Mouse (Mus musculus): Measurements from ENCODE around the gene Purb. TPM values are rescaled to one million over a fixed set of nuclear protein-coding genes. Genes with fewer than 3 reads are reported as not detected.

The Purb gene
- polyA plus RNA-seq, 1 experiment from 2014 or later, result 28.7 TPM

- H3K4me1 ChIP-seq, result no peaks in the 10 kb centered on the region
- no peaks in the 10 kb centered on the region for H3K27me3 ChIP-seq (replicated peaks)
- H3K4me3 ChIP-seq (replicated peaks), result no peak overlapping the region
- no peak overlapping the region for H3K4me2 ChIP-seq
- WGBS, result 54% methylated on average over 6 of the region's 6 CpGs
- no peaks in the 10 kb centered on the region for H3K36me3 ChIP-seq
- 0 out of 2 replicates have a peak, but pooled peaks have one; percentile 50 for ATAC-seq (ENCODE audit: insufficient read depth, low FRiP score, low read depth)
- no peak overlapping the region for H3K9ac ChIP-seq
- no peak overlapping the region for H3K27ac ChIP-seq
- no peaks in the 10 kb centered on the region for H3K9me3 ChIP-seq
These were observed 6.0 kb upstream of the Purb start for GRCm38 (mm10) chr11:6481669-6482185.

- H3K4me3 ChIP-seq (replicated peaks), result no peak overlapping the region
- H3K27me3 ChIP-seq (replicated peaks), result no peaks in the 10 kb centered on the region
- no peak overlapping the region for H3K4me2 ChIP-seq
- no peaks in the 10 kb centered on the region for H3K36me3 ChIP-seq
- H3K4me1 ChIP-seq, result no peaks in the 10 kb centered on the region
- no peaks in the 10 kb centered on the region for H3K9me3 ChIP-seq
- WGBS, result 85% methylated on average over 13 of the region's 13 CpGs
- H3K27ac ChIP-seq, result no peak overlapping the region
- no peak overlapping the region for H3K9ac ChIP-seq
- no peak for ATAC-seq (ENCODE audit: insufficient read depth, low FRiP score, low read depth)
These were observed 5.1 kb upstream of the Purb start for GRCm38 (mm10) chr11:6480681-6481405.

- Histone ChIP-seq H3K4me1 (no peaks in the 10 kb centered on the region), H3K4me2 (no peak overlapping the region), H3K9me3 (no peaks in the 10 kb centered on the region), H3K9ac (no peak overlapping the region), H3K4me3 (replicated peaks) (no peak overlapping the region), H3K36me3 (no peaks in the 10 kb centered on the region), H3K27me3 (replicated peaks) (no peaks in the 10 kb centered on the region), H3K27ac (no peak overlapping the region)
- 71% methylated on average over 7 of the region's 7 CpGs for WGBS
- ATAC-seq (ENCODE audit: insufficient read depth, low FRiP score, low read depth), result no peak
These were observed 4.5 kb upstream of the Purb start for GRCm38 (mm10) chr11:6480191-6480590.

GRCm38 (mm10) chr11:6479231-6479630, 3.5 kb upstream of the Purb start:
- no peak overlapping the region for H3K4me2 ChIP-seq
- H3K36me3 ChIP-seq, result no peaks in the 10 kb centered on the region
- H3K9ac ChIP-seq, result no peak overlapping the region
- 71% methylated on average over 2 of the region's 2 CpGs for WGBS
- H3K9me3 ChIP-seq, result no peaks in the 10 kb centered on the region
- H3K4me1 ChIP-seq, result no peaks in the 10 kb centered on the region
- H3K27me3 ChIP-seq (replicated peaks), result no peaks in the 10 kb centered on the region
- H3K4me3 ChIP-seq (replicated peaks), result no peak overlapping the region
- ATAC-seq (ENCODE audit: insufficient read depth, low FRiP score, low read depth), result no peak
- no peak overlapping the region for H3K27ac ChIP-seq

GRCm38 (mm10) chr11:6477350-6477749, 1.6 kb upstream of the Purb start:
- no peak overlapping the region for H3K4me3 ChIP-seq (replicated peaks)
- no peak for ATAC-seq (ENCODE audit: insufficient read depth, low FRiP score, low read depth)
- 0 out of 2 replicates have a peak, but pooled peaks cover under 1% of the 10 kb centered on the region for H3K4me1 ChIP-seq
- H3K36me3 ChIP-seq, result no peaks in the 10 kb centered on the region
- no peaks in the 10 kb centered on the region for H3K9me3 ChIP-seq
- H3K9ac ChIP-seq, result no peak overlapping the region
- no peak overlapping the region for H3K27ac ChIP-seq
- WGBS, result 96% methylated on average over 1 of the region's 1 CpGs
- no peaks in the 10 kb centered on the region for H3K27me3 ChIP-seq (replicated peaks)
- no peak overlapping the region for H3K4me2 ChIP-seq

GRCm38 (mm10) chr11:6476876-6477275, 1.2 kb upstream of the Purb start:
- no peak for ATAC-seq (ENCODE audit: insufficient read depth, low FRiP score, low read depth)
- Histone ChIP-seq H3K9ac (no peak overlapping the region), H3K4me1 (0 out of 2 replicates have a peak, but pooled peaks cover 3% of the 10 kb centered on the region), H3K27ac (no peak overlapping the region), H3K36me3 (no peaks in the 10 kb centered on the region), H3K4me2 (no peak overlapping the region), H3K9me3 (no peaks in the 10 kb centered on the region), H3K4me3 (replicated peaks) (no peak overlapping the region), H3K27me3 (replicated peaks) (no peaks in the 10 kb centered on the region)
- WGBS, result 74% methylated on average over 6 of the region's 6 CpGs

GRCm38 (mm10) chr11:6474874-6475731, 614 bp downstream of the Purb start:
- Histone ChIP-seq H3K9ac (peak overlapping the region; percentile 58), H3K27me3 (replicated peaks) (no peaks in the 10 kb centered on the region), H3K36me3 (no peaks in the 10 kb centered on the region), H3K27ac (peak overlapping the region; percentile 96), H3K4me1 (peaks cover 12% of the 10 kb centered on the region; the same call in 1 of the 2 replicates), H3K4me3 (replicated peaks) (peak overlapping the region; percentile 90), H3K4me2 (peak overlapping the region; percentile 56), H3K9me3 (no peaks in the 10 kb centered on the region)
- ATAC-seq (ENCODE audit: insufficient read depth, low FRiP score, low read depth), result peak; percentile 44
- WGBS, result under 1% methylated on average over 109 of the region's 109 CpGs

GRCm38 (mm10) chr11:6474381-6474780, 1.3 kb downstream of the Purb start:
- Histone ChIP-seq H3K9ac (peak overlapping the region; percentile 58; the same call in 1 of the 2 replicates), H3K4me2 (peak overlapping the region; percentile 56), H3K36me3 (no peaks in the 10 kb centered on the region), H3K9me3 (no peaks in the 10 kb centered on the region), H3K4me1 (peaks cover 12% of the 10 kb centered on the region; the same call in 1 of the 2 replicates), H3K27ac (peak overlapping the region; percentile 96; the same call in 1 of the 2 replicates), H3K4me3 (replicated peaks) (peak overlapping the region; percentile 90), H3K27me3 (replicated peaks) (no peaks in the 10 kb centered on the region)
- no peak for ATAC-seq (ENCODE audit: insufficient read depth, low FRiP score, low read depth)
- 19% methylated on average over 6 of the region's 6 CpGs for WGBS

GRCm38 (mm10) chr11:6472076-6472475, 3.6 kb downstream of the Purb start:
- peaks cover 2% of the 10 kb centered on the region for H3K36me3 ChIP-seq
- H3K9ac ChIP-seq, result peak overlapping the region; percentile 39; the same call in 1 of the 2 replicates
- peaks cover 12% of the 10 kb centered on the region; the same call in 1 of the 2 replicates for H3K4me1 ChIP-seq
- no peak for ATAC-seq (ENCODE audit: insufficient read depth, low FRiP score, low read depth)
- H3K9me3 ChIP-seq, result no peaks in the 10 kb centered on the region
- H3K4me2 ChIP-seq, result peak overlapping the region; percentile 60
- no peaks in the 10 kb centered on the region for H3K27me3 ChIP-seq (replicated peaks)
- peak overlapping the region; percentile 51; the same call in 1 of the 2 replicates for H3K27ac ChIP-seq
- peak overlapping the region; percentile 35 for H3K4me3 ChIP-seq (replicated peaks)

- Histone ChIP-seq H3K4me3 (replicated peaks) (peak overlapping the region; percentile 31), H3K9me3 (no peaks in the 10 kb centered on the region), H3K4me2 (peak overlapping the region; percentile 60), H3K27me3 (replicated peaks) (no peaks in the 10 kb centered on the region), H3K4me1 (peaks cover 12% of the 10 kb centered on the region; the same call in 1 of the 2 replicates), H3K27ac (peak overlapping the region; percentile 71), H3K36me3 (peaks cover 8% of the 10 kb centered on the region), H3K9ac (no peak overlapping the region)
- ATAC-seq (ENCODE audit: insufficient read depth, low FRiP score, low read depth), result no peak
- 11% methylated on average over 1 of the region's 1 CpGs for WGBS
These were observed 4.2 kb downstream of the Purb start for GRCm38 (mm10) chr11:6471493-6471892.

GRCm38 (mm10) chr11:6471054-6471453, 4.7 kb downstream of the Purb start:
- no peak overlapping the region for H3K27ac ChIP-seq
- H3K4me1 ChIP-seq, result peaks cover 12% of the 10 kb centered on the region; the same call in 1 of the 2 replicates
- WGBS, result 37% methylated on average over 2 of the region's 2 CpGs
- H3K9ac ChIP-seq, result no peak overlapping the region
- H3K4me2 ChIP-seq, result peak overlapping the region; percentile 60
- H3K36me3 ChIP-seq, result peaks cover 13% of the 10 kb centered on the region
- no peak overlapping the region; the same call in 1 of the 2 replicates for H3K4me3 ChIP-seq (replicated peaks)
- H3K27me3 ChIP-seq (replicated peaks), result no peaks in the 10 kb centered on the region
- H3K9me3 ChIP-seq, result no peaks in the 10 kb centered on the region
- no peak for ATAC-seq (ENCODE audit: insufficient read depth, low FRiP score, low read depth)
